In the genomic region with DNA sequence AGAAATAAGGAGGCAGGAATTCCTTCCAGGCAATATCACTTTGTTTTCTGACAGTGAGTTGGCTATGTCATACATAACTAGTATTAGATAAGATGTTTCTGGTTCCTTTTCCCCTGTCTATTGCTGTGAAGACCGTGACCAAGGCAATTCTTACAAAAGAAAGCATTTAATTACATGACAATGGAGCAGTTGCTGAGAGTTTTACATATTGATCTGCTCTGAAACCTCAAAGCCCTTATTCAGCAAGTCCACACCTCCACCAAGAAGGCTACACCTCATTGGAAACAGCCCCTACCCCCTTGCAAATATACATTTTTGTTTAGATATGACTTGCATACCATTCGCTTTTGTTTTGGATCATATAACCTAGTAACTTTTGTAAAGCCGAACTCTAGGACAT, we compare ENCODE assay signal across 36 mouse cellular contexts. TPM values are rescaled to one million over a fixed set of nuclear protein-coding genes. Genes with fewer than 3 reads are reported as not detected.
"Had no signal": no experiment of that assay in that cellular context is flagged by ENCODE, and none has a peak within 500 bp of the region (broad histone marks: within the 10 kb centered on the region; RNA-seq: fewer than 3 reads in every experiment).

No protein-coding gene starts in this region.

- H3K4me2 ChIP-seq: heart, embryonic 11.5 days; heart, embryonic 13.5 days; heart, embryonic 15.5 days; hindbrain, embryonic 12.5 days; hindbrain, embryonic 14.5 days; intestine, embryonic 15.5 days; limb, embryonic 13.5 days; limb, embryonic 15.5 days; liver, embryonic 12.5 days had no signal

- DNase-seq: gastrocnemius, postnatal 14 days; gastrocnemius, postnatal 36 days; heart, adult 11 months; heart, adult 2 months; heart, postnatal 10 days; heart, postnatal 36 days; kidney, adult 18-20 months; kidney, adult 8-10 months; kidney, postnatal 10 days; kidney, postnatal 25 days; kidney, postnatal 4 days; left cerebral cortex, postnatal 4 days had no signal

- ATAC-seq: hindbrain, embryonic 16.5 days; inflammation-experienced regulatory T-cells, adult 6 months; intestine, embryonic 15.5 days; intestine, postnatal 0 days; liver, embryonic 12.5 days had no signal

- H3K4me1 ChIP-seq: intestine, embryonic 15.5 days; limb, embryonic 13.5 days; limb, embryonic 15.5 days; liver, embryonic 12.5 days had no signal

- H3K9ac ChIP-seq: heart, embryonic 13.5 days; heart, embryonic 15.5 days; hindbrain, embryonic 12.5 days; hindbrain, embryonic 14.5 days; intestine, embryonic 15.5 days; limb, embryonic 13.5 days; limb, embryonic 15.5 days; liver, embryonic 12.5 days; liver, embryonic 14.5 days had no signal

- H3K4me3 ChIP-seq: heart, adult 2 months; heart, embryonic 13.5 days; heart, embryonic 15.5 days; hindbrain, embryonic 12.5 days; intestine, embryonic 15.5 days; layer of hippocampus, adult 2 months; limb, embryonic 13.5 days; limb, embryonic 15.5 days; liver, embryonic 12.5 days had no signal

- H3K27ac ChIP-seq: heart, adult 2 months; heart, embryonic 13.5 days; heart, embryonic 15.5 days; hindbrain, embryonic 12.5 days; hindbrain, embryonic 14.5 days; intestine, embryonic 15.5 days; layer of hippocampus, adult 2 months; limb, embryonic 13.5 days; limb, embryonic 15.5 days; liver, embryonic 12.5 days; liver, embryonic 14.5 days had no signal

- H3K27me3 ChIP-seq: heart, embryonic 13.5 days; heart, embryonic 15.5 days; hindbrain, embryonic 12.5 days; intestine, embryonic 15.5 days; limb, embryonic 13.5 days; limb, embryonic 15.5 days; liver, embryonic 12.5 days had no signal

- H3K9me3 ChIP-seq: heart, embryonic 13.5 days; heart, embryonic 15.5 days; hindbrain, embryonic 12.5 days; intestine, embryonic 15.5 days; limb, embryonic 13.5 days; limb, embryonic 15.5 days; liver, embryonic 12.5 days had no signal

RNA-seq across cellular contexts. Expression of a gene that starts 45.0 kb away (rescaled TPM):
- total RNA-seq: gastrocnemius, adult 18-20 months; gastrocnemius, adult 8-10 months; gastrocnemius, postnatal 14 days; gastrocnemius, postnatal 36 days; heart, adult 2 months; heart, postnatal 10 days; heart, postnatal 36 days; hematopoietic stem cell, adult 5-6 weeks; layer of hippocampus, adult 2 months; layer of hippocampus, postnatal 10 days; layer of hippocampus, postnatal 25 days; left cerebral cortex, adult 18-20 months; left cerebral cortex, postnatal 10 days; left cerebral cortex, postnatal 25 days; left cerebral cortex, postnatal 4 days; liver, adult 2 months had no signal
- polyA plus RNA-seq: heart, embryonic 11.5 days; heart, embryonic 13.5 days; heart, embryonic 15.5 days; hindbrain, embryonic 12.5 days; hindbrain, embryonic 14.5 days; hindbrain, embryonic 16.5 days; inflammation-experienced regulatory T-cells, adult 6 months; limb, embryonic 11.5 days; limb, embryonic 13.5 days; limb, embryonic 15.5 days; liver, embryonic 12.5 days; liver, embryonic 14.5 days had no signal
